Mouse (Mus musculus) ES-E14 (cell line): ENCODE measurements at regions not wholly inside any gene's neighbourhood (a gene's known extent, or its start where the extent isn't known, plus 50 kb on each side); places are given as distances from the start of the nearest gene placed in this dataset.

Source experiments
- DNase-seq: peaks from one replicate; pipeline ENCODE4 v3.0.0-alpha.2; 2013; ENCODE audit warnings: low read depth, low spot score
- H3K27ac ChIP-seq: 2 replicates; pipeline ENCODE4 v1.5.1; 2012; ENCODE audit warnings: low read depth, mild to moderate bottlenecking, low read length, moderate library complexity, mixed read lengths; ENCODE audit not compliant: poor library complexity, insufficient read depth, severe bottlenecking
- H3K36me3 ChIP-seq: 2 replicates; pipeline ENCODE4 v1.6.1; 2012; ENCODE audit warnings: mild to moderate bottlenecking, low read length, moderate library complexity, mixed read lengths; ENCODE audit not compliant: control insufficient read depth, poor library complexity, insufficient read depth, severe bottlenecking
- H3K4me1 ChIP-seq, 2 experiments: fragments of 150-350 bp in 1 of 2; sonication (generic) in 1 of 2; 2 replicates each; pipeline ENCODE4 v1.6.1; 2012; ENCODE audit warnings: low read length in 2 of 2, mild to moderate bottlenecking in 1 of 2, mixed read lengths in 1 of 2; ENCODE audit not compliant: control insufficient read depth in 2 of 2, insufficient read depth in 2 of 2, poor library complexity in 1 of 2
- H3K4me3 ChIP-seq, 2 experiments: fragments of 150-350 bp in 1 of 2; sonication (generic) in 1 of 2; 2 replicates each; pipeline ENCODE4 v1.5.1; 2012; ENCODE audit warnings: low read length in 2 of 2, low read depth in 1 of 2, mild to moderate bottlenecking in 1 of 2, mixed read lengths in 1 of 2; ENCODE audit not compliant: insufficient read depth in 1 of 2, poor library complexity in 1 of 2, severe bottlenecking in 1 of 2
- H3K9ac ChIP-seq: 2 replicates; pipeline ENCODE4 v1.6.1; 2012; ENCODE audit warnings: low read depth, mild to moderate bottlenecking, low read length, mixed read lengths; ENCODE audit not compliant: poor library complexity, insufficient read depth, severe bottlenecking
- H3K9me3 ChIP-seq: fragments of 150-350 bp; sonication (generic); 2 replicates; pipeline ENCODE4 v1.6.1; 2012; ENCODE audit warnings: low read depth, mild to moderate bottlenecking, low read length; ENCODE audit not compliant: control insufficient read depth, insufficient read depth
- CHD2 ChIP-seq: IDR thresholded peaks from 2 replicates; pipeline ENCODE4 v1.6.1; 2014; ENCODE audit warnings: mild to moderate bottlenecking, low read depth, low read length, inconsistent platforms
- HCFC1 ChIP-seq: IDR thresholded peaks from 2 replicates; pipeline ENCODE4 v1.6.1; 2012; ENCODE audit warnings: low read length, inconsistent platforms, borderline replicate concordance; ENCODE audit not compliant: insufficient read depth
- MAFK ChIP-seq: IDR thresholded peaks from 2 replicates; pipeline ENCODE4 v1.6.1; 2014; ENCODE audit warnings: mild to moderate bottlenecking, low read depth, low read length, inconsistent platforms; ENCODE audit not compliant: insufficient read depth
- ZC3H11A ChIP-seq: IDR thresholded peaks from 2 replicates; pipeline ENCODE4 v1.6.1; 2012; ENCODE audit warnings: low read depth, mild to moderate bottlenecking, inconsistent platforms, low read length, borderline replicate concordance
- ZNF384 ChIP-seq: IDR thresholded peaks from 2 replicates; pipeline ENCODE4 v1.6.1; 2012; ENCODE audit warnings: low read depth, low read length, inconsistent platforms
- in situ Hi-C, 2 experiments: fragments of 600-800 bp; cut with MboI; formaldehyde crosslinking; loops; one replicate each; pipeline ENCODE4 v1.15.1; 2025; ENCODE audit warnings: low sequenced_read_pairs in 2 of 2, inconsistent platforms in 1 of 2; ENCODE audit not compliant: unreplicated experiment in 2 of 2

DNA sequence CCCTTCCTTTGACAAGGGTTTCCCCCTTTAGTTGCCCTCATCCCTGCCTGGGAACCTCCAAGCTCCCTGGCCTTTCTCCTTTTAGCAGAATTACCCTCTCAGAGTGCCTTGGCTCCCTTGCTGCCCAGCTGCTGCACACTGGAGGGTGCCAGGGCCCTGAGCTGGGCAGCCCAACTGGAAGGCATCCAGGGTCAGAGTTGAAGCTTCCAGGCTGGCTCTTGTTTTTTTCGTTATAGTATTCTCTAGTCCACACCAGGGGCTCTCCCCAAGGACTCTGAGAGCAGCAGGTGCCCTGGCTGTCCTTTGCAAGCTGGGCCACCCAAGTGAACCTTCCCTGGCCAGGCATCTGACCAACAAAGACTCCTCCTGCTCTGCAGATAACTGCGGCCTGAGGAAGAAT is 59.1 kb upstream of the Hdhd5 start:
- H3K27ac ChIP-seq, result no peak overlapping the region
- in situ Hi-C loops, result no loop called here

DNA sequence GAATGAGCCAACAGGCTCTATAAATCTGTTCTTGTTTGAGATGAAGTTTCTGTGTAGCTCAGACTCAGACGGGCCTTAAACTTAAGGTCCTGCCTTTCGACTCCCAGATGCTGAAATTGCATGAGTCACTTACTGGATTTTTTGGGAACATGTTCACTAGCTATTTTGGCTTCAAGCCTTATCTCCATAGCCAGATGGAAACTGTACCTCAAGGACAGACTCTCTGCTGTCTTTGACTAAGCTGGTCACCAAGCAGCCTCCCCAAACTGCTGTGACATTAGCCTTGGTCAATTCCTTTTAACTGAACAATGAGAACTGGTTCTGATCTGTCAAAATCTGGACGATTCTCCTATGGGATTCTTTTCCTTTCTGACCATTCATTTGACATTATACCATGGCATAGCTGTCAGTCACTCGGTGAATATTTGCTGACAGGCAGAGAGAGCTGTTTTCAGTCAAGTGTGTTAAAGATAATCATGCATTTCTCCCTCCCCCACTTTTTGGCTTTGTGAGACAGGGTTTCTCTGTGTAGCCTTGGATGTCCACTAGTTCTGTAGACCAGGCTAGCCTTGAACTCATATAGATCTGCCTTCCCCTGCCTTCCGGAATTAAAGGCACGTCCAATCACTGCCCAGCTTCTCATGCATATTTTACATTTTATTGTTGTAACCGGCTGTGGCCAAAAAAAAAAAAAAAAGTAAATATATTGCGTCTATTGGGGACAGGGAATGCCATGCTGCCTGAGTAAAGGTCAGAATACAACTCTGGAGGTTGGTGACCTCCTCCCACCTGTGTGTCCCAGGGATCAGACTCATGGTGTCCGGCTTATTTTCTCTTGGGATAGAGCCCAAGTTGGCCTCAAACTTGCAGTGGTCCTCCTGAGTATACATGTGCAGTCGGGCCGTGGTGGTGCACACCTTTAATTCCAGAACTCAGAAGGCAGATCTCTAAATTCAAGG is 57.9 kb upstream of the Hdhd5 start:
- Histone ChIP-seq H3K4me3 (no peak overlapping the region), H3K4me1 (peaks cover 0 to 12% of the 10 kb centered on the region in 2 experiments; a peak in 2 of 4 replicates), H3K36me3 (no peaks in the 10 kb centered on the region), H3K27ac (no peak overlapping the region), H3K9ac (no peak overlapping the region), H3K9me3 (no peaks in the 10 kb centered on the region)
- in situ Hi-C loops, result no loop called here
- TF ChIP-seq HCFC1, result no peak
- no peak for TF ChIP-seq MAFK
- no peak for TF ChIP-seq ZC3H11A
- no peak for TF ChIP-seq CHD2
- TF ChIP-seq ZNF384, result no peak
- DNase-seq, result no peak

More for the DNA sequence above, 59.1 kb upstream of the Hdhd5 start:
- TF ChIP-seq MAFK (no peak), CHD2 (no peak), HCFC1 (no peak), ZNF384 (no peak), ZC3H11A (no peak)
- H3K9ac ChIP-seq, result no peak overlapping the region
- H3K4me1 ChIP-seq, result peaks cover 0 to 12% of the 10 kb centered on the region in 2 experiments; a peak in 2 of 4 replicates
- H3K36me3 ChIP-seq, result no peaks in the 10 kb centered on the region
- no peak overlapping the region for H3K4me3 ChIP-seq
- H3K9me3 ChIP-seq, result no peaks in the 10 kb centered on the region
- DNase-seq, result no peak

DNA sequence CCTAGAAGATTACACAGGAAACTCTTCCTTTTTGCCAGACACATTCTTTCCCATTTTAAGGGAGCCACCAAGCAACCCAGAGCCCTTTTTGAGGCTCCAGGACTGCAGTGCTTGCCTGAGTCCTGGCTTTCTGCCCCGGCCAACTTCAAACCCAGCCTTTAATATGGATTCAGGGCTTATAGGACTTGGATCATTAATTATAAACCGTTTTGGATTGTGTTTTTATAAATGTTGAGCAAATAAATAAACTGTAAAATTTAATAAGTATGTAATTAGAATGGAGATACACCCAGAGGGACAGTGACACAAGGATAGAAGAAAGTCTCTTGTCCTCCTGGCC is 54.8 kb upstream of the Hdhd5 start:
- in situ Hi-C loops, result no loop called here
- no peak for TF ChIP-seq MAFK
- no peak for TF ChIP-seq ZNF384
- no peak for TF ChIP-seq ZC3H11A
- TF ChIP-seq CHD2, result no peak
- no peak for TF ChIP-seq HCFC1
- Histone ChIP-seq H3K9ac (no peak overlapping the region), H3K9me3 (no peaks in the 10 kb centered on the region), H3K4me1 (peaks cover 0 to 2% of the 10 kb centered on the region in 2 experiments; a peak in 2 of 4 replicates), H3K4me3 (no peak overlapping the region), H3K36me3 (no peaks in the 10 kb centered on the region), H3K27ac (no peak overlapping the region)
- DNase-seq, result no peak

DNA sequence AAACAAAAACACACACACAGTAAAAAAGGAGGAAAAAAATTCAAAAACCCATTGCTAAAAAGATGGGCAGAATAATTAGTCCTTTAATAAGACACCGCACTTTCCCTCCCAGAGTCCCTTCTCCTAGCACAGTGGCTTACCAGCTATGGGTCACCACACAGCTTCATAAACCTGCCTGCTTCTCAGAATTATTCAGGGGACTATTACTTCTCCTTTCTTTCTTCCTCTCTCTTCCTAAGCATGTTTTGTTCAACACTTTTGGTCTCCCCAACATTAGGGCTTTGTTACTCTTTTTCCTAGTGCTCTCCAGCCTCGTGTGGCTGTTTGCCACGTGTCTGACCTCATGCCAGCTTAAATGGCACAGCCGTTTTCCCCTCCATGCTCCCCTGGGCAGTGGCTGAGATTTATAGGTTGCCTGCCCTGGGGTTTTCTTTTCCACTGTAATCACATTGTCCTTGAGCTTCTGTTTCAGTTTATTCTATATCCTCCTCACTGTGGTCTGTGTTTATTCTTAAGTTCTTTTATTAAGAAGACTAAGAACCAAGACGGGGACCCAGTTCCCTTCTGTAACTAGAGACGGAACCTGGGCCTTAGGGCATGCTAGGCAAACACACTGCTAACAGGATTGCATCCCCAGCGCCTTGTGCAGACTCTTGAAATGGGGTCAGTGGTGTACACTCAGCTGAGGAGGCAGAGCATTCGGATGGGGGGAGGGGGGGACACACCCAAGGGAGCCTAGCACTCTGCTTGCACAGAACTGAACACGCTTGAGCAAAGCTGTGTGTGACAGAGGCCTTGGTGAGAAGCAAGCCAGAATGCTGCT is 54.2 kb upstream of the Hdhd5 start:
- no peak overlapping the region for H3K4me3 ChIP-seq
- H3K27ac ChIP-seq, result no peak overlapping the region
- in situ Hi-C loops, result no loop called here
- H3K9ac ChIP-seq, result no peak overlapping the region
- DNase-seq, result no peak
- no peaks in the 10 kb centered on the region for H3K36me3 ChIP-seq
- H3K9me3 ChIP-seq, result no peaks in the 10 kb centered on the region
- H3K4me1 ChIP-seq, result peaks cover 0 to 2% of the 10 kb centered on the region in 2 experiments; a peak in 2 of 4 replicates
- TF ChIP-seq CHD2 (no peak), ZC3H11A (no peak), MAFK (no peak), ZNF384 (no peak), HCFC1 (no peak)
